Mouse (Mus musculus) effector memory CD4-positive, alpha-beta T cell, adult 7 months (primary cell): Measurements from ENCODE around the gene Reg3a. TPM values are rescaled to one million over a fixed set of nuclear protein-coding genes. Genes with fewer than 3 reads are reported as not detected.

Source experiments
- polyA plus RNA-seq: library from polyadenylated mRNA; unstranded; fragments of 100-300 nt; shearing (Covaris generic); gene quantifications from one replicate; pipeline ENCODE4 v1.2.1, GENCODE M21; 2017

Reg3a gene
- polyA plus RNA-seq = not detected

GRCm38 (mm10) chr6:78380409-78380808, at the start of gene Reg3a:
Reg3a (plus strand) TSS chr6:78380709.

GRCm38 (mm10) chr6:78370357-78370756, 10.2 kb upstream of the Reg3a start, which contains the start of gene Reg3b:
Reg3b (plus strand) TSS chr6:78370657.

GRCm38 (mm10) chr6:78378765-78379164, 1.7 kb upstream of the Reg3a start, which contains the start of gene Reg3d:
Reg3d (minus strand) TSS chr6:78378865.

GRCm38 (mm10) chr6:78395323-78395722, 14.8 kb downstream of the Reg3a start, which contains the start of gene Reg2:
Reg2 (plus strand) TSS chr6:78395623.

GRCm38 (mm10) chr6:78422411-78422810, 41.9 kb downstream of the Reg3a start, which contains the start of gene Reg1:
Reg1 (plus strand) TSS chr6:78422711.

Other genes with a start within 250 kb of the Reg3a start
- not detected for gene Reg3b, start 10.1 kb upstream of the Reg3a start, polyA plus RNA-seq
- gene Reg3d, start 1.8 kb upstream of the Reg3a start, polyA plus RNA-seq = not detected
- gene Reg2, start 14.9 kb downstream of the Reg3a start, polyA plus RNA-seq = not detected
- gene Reg1, start 42.0 kb downstream of the Reg3a start, polyA plus RNA-seq = not detected
- not detected for gene Reg3g, start 88.2 kb downstream of the Reg3a start, polyA plus RNA-seq